Mouse (Mus musculus): ENCODE data around the gene Rab4b. TPM values are rescaled to one million over a fixed set of nuclear protein-coding genes. Genes with fewer than 3 reads are reported as not detected.
A peak's percentile ranks its signal among the peaks of the same experiment; 100 is the strongest.

The Rab4b gene
- polyA plus RNA-seq, 1 experiment: 65.1 TPM

DNA sequence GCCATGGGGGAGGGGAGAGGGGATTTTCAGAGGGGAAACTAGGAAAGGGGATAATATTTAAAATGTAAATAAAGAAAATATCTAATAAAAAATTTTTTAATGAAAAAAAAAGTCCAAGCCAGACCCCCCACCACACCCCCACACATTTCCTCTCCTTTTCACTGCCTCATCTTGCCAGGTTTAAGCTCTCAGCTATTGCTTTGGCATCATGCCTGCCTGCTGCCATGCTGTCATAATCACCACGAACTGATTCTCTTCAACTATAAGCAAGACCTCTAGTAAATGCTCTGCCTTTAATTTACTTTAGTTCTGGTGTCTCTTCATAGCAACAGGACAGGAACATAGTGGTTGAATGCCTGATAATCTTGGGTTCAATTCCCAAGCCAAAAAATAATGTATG, 3.8 kb upstream of the Rab4b start:
- H3K27ac ChIP-seq (ENCODE audit: control insufficient read depth, insufficient read depth, low read depth, low read length): no peak overlapping the region
- no peak overlapping the region for H3K4me3 ChIP-seq (ENCODE audit: control insufficient read depth, low read depth, low read length)
- peaks cover 10% of the 10 kb centered on the region for H3K4me1 ChIP-seq (ENCODE audit: control insufficient read depth, insufficient read depth, low read length)
- no peaks in the 10 kb centered on the region for H3K36me3 ChIP-seq (ENCODE audit: control insufficient read depth, insufficient read depth, low read length)
- H3K27me3 ChIP-seq (ENCODE audit: control insufficient read depth, insufficient read depth, low read length): no peaks in the 10 kb centered on the region
- no peak for TF ChIP-seq POLR2A (IDR thresholded peaks at IDR 0.05; ENCODE audit: control insufficient read depth, low read depth, low read length)
- no peak for TF ChIP-seq CTCF (IDR thresholded peaks at IDR 0.05; ENCODE audit: control insufficient read depth, insufficient read depth, insufficient replicate concordance, low read depth, low read length)

DNA sequence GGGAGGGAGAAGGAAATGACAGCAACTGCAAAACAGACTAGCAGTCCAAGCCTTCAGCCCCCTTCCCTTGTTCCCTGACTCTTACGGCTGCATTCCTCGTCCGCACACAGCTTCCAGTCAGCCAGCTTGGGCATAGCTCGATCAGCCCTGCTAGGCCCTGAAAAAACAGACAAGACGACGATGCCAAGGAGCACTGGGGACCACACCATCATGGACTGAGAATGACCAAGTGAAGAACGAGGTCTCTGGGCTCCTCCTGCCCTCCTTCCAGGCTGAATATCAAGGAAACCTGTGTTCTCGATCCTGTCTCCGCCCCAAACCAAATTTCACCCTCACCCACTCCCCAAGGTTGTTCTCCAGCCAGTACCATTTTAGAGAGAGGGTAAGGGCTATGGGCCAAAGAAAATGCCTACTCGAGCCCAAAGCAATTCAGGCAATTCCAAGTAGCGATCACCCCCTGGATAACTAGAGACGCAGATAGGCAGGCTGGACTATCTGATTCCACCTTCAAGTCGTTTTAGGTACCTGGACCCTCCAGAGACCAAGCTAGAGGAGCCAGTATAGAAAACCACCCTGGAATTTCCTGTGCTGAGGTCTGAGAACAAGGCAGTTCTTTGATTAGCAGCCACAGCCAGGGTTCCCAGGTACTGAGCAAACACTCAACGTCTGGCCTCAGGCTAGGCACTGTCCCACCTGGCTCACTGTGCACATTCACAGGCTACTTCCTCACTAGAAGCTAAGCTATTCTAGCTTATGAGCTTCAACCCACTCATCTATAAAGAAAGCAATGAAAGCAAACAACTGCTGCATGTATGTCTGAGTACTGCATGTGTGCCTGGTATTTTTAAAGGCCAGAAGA, 2.4 kb upstream of the Rab4b start, which contains the start of the genes Gm21983 and Mia:
Gene Gm21983, minus strand, starts transcription at position 250 of the 859 bp plus-strand sequence.
Gene Mia, minus strand, starts transcription at position 321 of the 859 bp plus-strand sequence.
- peaks cover 10% of the 10 kb centered on the region for H3K4me1 ChIP-seq (ENCODE audit: control insufficient read depth, insufficient read depth, low read length)
- H3K36me3 ChIP-seq (ENCODE audit: control insufficient read depth, insufficient read depth, low read length): no peaks in the 10 kb centered on the region
- no peak within 1 kb of the TSS for H3K27ac ChIP-seq (ENCODE audit: control insufficient read depth, insufficient read depth, low read depth, low read length)
- TF ChIP-seq POLR2A (IDR thresholded peaks at IDR 0.05; ENCODE audit: control insufficient read depth, low read depth, low read length): no peak
- TF ChIP-seq CTCF (IDR thresholded peaks at IDR 0.05; ENCODE audit: control insufficient read depth, insufficient read depth, insufficient replicate concordance, low read depth, low read length): no peak
- no peaks in the 10 kb centered on the region for H3K27me3 ChIP-seq (ENCODE audit: control insufficient read depth, insufficient read depth, low read length)
- no peak within 1 kb of the TSS for H3K4me3 ChIP-seq (ENCODE audit: control insufficient read depth, low read depth, low read length)

GRCm38 (mm10) chr7:27180036-27180435, 1.3 kb upstream of the Rab4b start:
- H3K27me3 ChIP-seq (ENCODE audit: control insufficient read depth, insufficient read depth, low read length): no peaks in the 10 kb centered on the region
- no peak for TF ChIP-seq POLR2A (IDR thresholded peaks at IDR 0.05; ENCODE audit: control insufficient read depth, low read depth, low read length)
- no peak for TF ChIP-seq CTCF (IDR thresholded peaks at IDR 0.05; ENCODE audit: control insufficient read depth, insufficient read depth, insufficient replicate concordance, low read depth, low read length)
- no peak overlapping the region for H3K27ac ChIP-seq (ENCODE audit: control insufficient read depth, insufficient read depth, low read depth, low read length)
- no peak overlapping the region for H3K4me3 ChIP-seq (ENCODE audit: control insufficient read depth, low read depth, low read length)
- no peaks in the 10 kb centered on the region for H3K36me3 ChIP-seq (ENCODE audit: control insufficient read depth, insufficient read depth, low read length)
- H3K4me1 ChIP-seq (ENCODE audit: control insufficient read depth, insufficient read depth, low read length): peaks cover 10% of the 10 kb centered on the region

- Histone ChIP-seq H3K27me3 (ENCODE audit: control insufficient read depth, insufficient read depth, low read length) (no peaks in the 10 kb centered on the region), H3K4me3 (ENCODE audit: control insufficient read depth, low read depth, low read length) (peak overlapping the region; percentile 93), H3K27ac (ENCODE audit: control insufficient read depth, insufficient read depth, low read depth, low read length) (peak overlapping the region; percentile 45), H3K36me3 (ENCODE audit: control insufficient read depth, insufficient read depth, low read length) (no peaks in the 10 kb centered on the region), H3K4me1 (ENCODE audit: control insufficient read depth, insufficient read depth, low read length) (peaks cover 10% of the 10 kb centered on the region)
- TF ChIP-seq POLR2A (IDR thresholded peaks at IDR 0.05; ENCODE audit: control insufficient read depth, low read depth, low read length) (no peak), CTCF (IDR thresholded peaks at IDR 0.05; ENCODE audit: control insufficient read depth, insufficient read depth, insufficient replicate concordance, low read depth, low read length) (no peak)
Observed at GRCm38 (mm10) chr7:27179217-27179918, 672 bp upstream of the Rab4b start.

- TF ChIP-seq POLR2A (IDR thresholded peaks at IDR 0.05; ENCODE audit: control insufficient read depth, low read depth, low read length) (no peak), CTCF (IDR thresholded peaks at IDR 0.05; ENCODE audit: control insufficient read depth, insufficient read depth, insufficient replicate concordance, low read depth, low read length) (no peak)
- Histone ChIP-seq H3K4me1 (ENCODE audit: control insufficient read depth, insufficient read depth, low read length) (peaks cover 10% of the 10 kb centered on the region), H3K36me3 (ENCODE audit: control insufficient read depth, insufficient read depth, low read length) (no peaks in the 10 kb centered on the region), H3K4me3 (ENCODE audit: control insufficient read depth, low read depth, low read length) (peak overlapping the region; percentile 93), H3K27ac (ENCODE audit: control insufficient read depth, insufficient read depth, low read depth, low read length) (peak overlapping the region; percentile 54), H3K27me3 (ENCODE audit: control insufficient read depth, insufficient read depth, low read length) (no peaks in the 10 kb centered on the region)
Observed at GRCm38 (mm10) chr7:27177942-27178323, 763 bp downstream of the Rab4b start.

DNA sequence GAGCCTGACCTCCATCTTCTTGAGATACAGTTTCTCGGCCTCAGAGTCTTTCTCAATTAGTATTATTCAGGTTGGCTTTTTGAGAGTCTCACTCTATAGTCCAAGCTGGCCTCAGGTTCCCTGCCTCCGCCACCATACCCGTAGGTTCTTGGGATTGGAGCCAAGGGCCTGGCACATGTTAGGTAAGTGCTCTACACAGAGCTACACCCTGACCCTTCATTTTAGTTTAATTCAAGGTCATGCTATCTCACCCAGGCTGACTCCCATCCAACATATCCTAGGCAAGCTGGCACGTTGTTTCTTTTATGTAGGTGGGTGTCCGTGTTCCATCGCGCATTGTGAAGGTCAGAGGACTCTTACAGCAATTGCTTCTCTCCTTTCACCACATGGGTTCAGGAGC, 3.8 kb downstream of the Rab4b start:
- peaks cover 6% of the 10 kb centered on the region for H3K4me1 ChIP-seq (ENCODE audit: control insufficient read depth, insufficient read depth, low read length)
- H3K36me3 ChIP-seq (ENCODE audit: control insufficient read depth, insufficient read depth, low read length): no peaks in the 10 kb centered on the region

DNA sequence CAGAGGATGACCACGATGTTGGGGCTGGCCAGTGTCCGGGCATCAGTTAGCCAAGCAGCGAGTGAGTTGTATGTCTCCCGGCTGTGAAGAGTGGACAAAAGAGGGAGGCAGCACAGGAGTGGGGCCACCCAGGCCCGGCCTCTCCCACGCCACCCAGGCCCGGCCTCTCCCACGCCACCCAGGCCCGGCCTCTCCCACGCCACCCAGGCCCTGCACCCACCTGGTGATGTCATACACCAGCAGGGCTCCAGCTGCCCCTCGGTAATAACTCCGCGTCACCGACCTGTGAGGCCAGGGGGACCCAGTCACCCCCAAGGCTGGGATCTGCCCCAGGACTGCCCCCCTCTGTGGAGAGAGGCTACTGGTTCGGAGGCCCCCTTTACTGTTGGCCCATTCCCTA, 4.2 kb downstream of the Rab4b start:
- Histone ChIP-seq H3K4me3 (ENCODE audit: control insufficient read depth, low read depth, low read length) (peak overlapping the region; percentile 37), H3K27ac (ENCODE audit: control insufficient read depth, insufficient read depth, low read depth, low read length) (peak overlapping the region; percentile 67), H3K27me3 (ENCODE audit: control insufficient read depth, insufficient read depth, low read length) (no peaks in the 10 kb centered on the region), H3K4me1 (ENCODE audit: control insufficient read depth, insufficient read depth, low read length) (peaks cover 6% of the 10 kb centered on the region), H3K36me3 (ENCODE audit: control insufficient read depth, insufficient read depth, low read length) (no peaks in the 10 kb centered on the region)
- TF ChIP-seq CTCF (IDR thresholded peaks at IDR 0.05; ENCODE audit: control insufficient read depth, insufficient read depth, insufficient replicate concordance, low read depth, low read length) (no peak), POLR2A (IDR thresholded peaks at IDR 0.05; ENCODE audit: control insufficient read depth, low read depth, low read length) (no peak)

More for the DNA sequence above, 3.8 kb downstream of the Rab4b start:
- Histone ChIP-seq H3K4me3 (ENCODE audit: control insufficient read depth, low read depth, low read length) (no peak overlapping the region), H3K27me3 (ENCODE audit: control insufficient read depth, insufficient read depth, low read length) (no peaks in the 10 kb centered on the region), H3K27ac (ENCODE audit: control insufficient read depth, insufficient read depth, low read depth, low read length) (peak overlapping the region; percentile 42)
- no peak for TF ChIP-seq CTCF (IDR thresholded peaks at IDR 0.05; ENCODE audit: control insufficient read depth, insufficient read depth, insufficient replicate concordance, low read depth, low read length)
- no peak for TF ChIP-seq POLR2A (IDR thresholded peaks at IDR 0.05; ENCODE audit: control insufficient read depth, low read depth, low read length)
